Mouse (Mus musculus) gastrocnemius, postnatal 10 days (tissue): Measurements from ENCODE around the gene Yif1b. TPM values are rescaled to one million over a fixed set of nuclear protein-coding genes. Genes with fewer than 3 reads are reported as not detected.
A peak's percentile ranks its signal among the peaks of the same experiment; 100 is the strongest.

Experiments
- DNase-seq: peaks from one replicate; pipeline ENCODE4 v3.0.0; 2021; ENCODE audit warnings: mixed read lengths
- total RNA-seq, 2 experiments: library from RNA; stranded (reverse); gene quantifications; 2 replicates each; pipeline ENCODE4 v1.2.3; 2021

The Yif1b gene
- total RNA-seq, 2 experiments from 2014 or later, result 48.8 to 50.6 TPM

GRCm38 (mm10) chr7:29244732-29245416, 6.7 kb downstream of the Yif1b start:
- DNase-seq, result peak; percentile 29

GRCm38 (mm10) chr7:29246015-29246414, 7.9 kb downstream of the Yif1b start:
- DNase-seq, result no peak

- DNase-seq, result no peak
Measured at GRCm38 (mm10) chr7:29246619-29247313, 8.6 kb downstream of the Yif1b start.

GRCm38 (mm10) chr7:29247314-29247700, 9.2 kb downstream of the Yif1b start:
- DNase-seq, result peak; percentile 88

- DNase-seq, result peak; percentile 22
Measured at GRCm38 (mm10) chr7:29247706-29248105, 9.6 kb downstream of the Yif1b start.

- no peak for DNase-seq
Measured at GRCm38 (mm10) chr7:29248261-29248841, 10.2 kb downstream of the Yif1b start, which contains the start of gene 2200002D01Rik. Gene 2200002D01Rik, minus strand, starts transcription at chr7:29248466.

GRCm38 (mm10) chr7:29251166-29251565, 13.0 kb downstream of the Yif1b start:
- no peak for DNase-seq

GRCm38 (mm10) chr7:29253842-29254241, 15.7 kb downstream of the Yif1b start:
- no peak for DNase-seq

GRCm38 (mm10) chr7:29255875-29256274, 17.7 kb downstream of the Yif1b start:
- no peak for DNase-seq

GRCm38 (mm10) chr7:29257368-29257767, 19.2 kb downstream of the Yif1b start:
- no peak for DNase-seq

GRCm38 (mm10) chr7:29259781-29260730, 21.9 kb downstream of the Yif1b start:
- DNase-seq, result no peak

- no peak for DNase-seq
Measured at GRCm38 (mm10) chr7:29262151-29262550, 24.0 kb downstream of the Yif1b start.

GRCm38 (mm10) chr7:29263831-29264230, 25.7 kb downstream of the Yif1b start:
- DNase-seq, result no peak

GRCm38 (mm10) chr7:29265636-29266035, 27.5 kb downstream of the Yif1b start:
- DNase-seq, result no peak

GRCm38 (mm10) chr7:29266931-29267330, 28.8 kb downstream of the Yif1b start:
- DNase-seq, result no peak

GRCm38 (mm10) chr7:29270445-29270844, 32.3 kb downstream of the Yif1b start:
- no peak for DNase-seq

- DNase-seq, result no peak
Measured at GRCm38 (mm10) chr7:29271687-29272465, 33.7 kb downstream of the Yif1b start.

- no peak for DNase-seq
Measured at GRCm38 (mm10) chr7:29276715-29277114, 38.6 kb downstream of the Yif1b start.

GRCm38 (mm10) chr7:29277510-29277909, 39.4 kb downstream of the Yif1b start:
- DNase-seq, result no peak

- DNase-seq, result no peak
Measured at GRCm38 (mm10) chr7:29279261-29279660, 41.1 kb downstream of the Yif1b start.

- DNase-seq, result no peak
Measured at GRCm38 (mm10) chr7:29279924-29280323, 41.8 kb downstream of the Yif1b start.
